Mouse (Mus musculus): Measurements from ENCODE around the gene Tmem210.
A peak's percentile ranks its signal among the peaks of the same experiment; 100 is the strongest.

Tmem210 gene

DNA sequence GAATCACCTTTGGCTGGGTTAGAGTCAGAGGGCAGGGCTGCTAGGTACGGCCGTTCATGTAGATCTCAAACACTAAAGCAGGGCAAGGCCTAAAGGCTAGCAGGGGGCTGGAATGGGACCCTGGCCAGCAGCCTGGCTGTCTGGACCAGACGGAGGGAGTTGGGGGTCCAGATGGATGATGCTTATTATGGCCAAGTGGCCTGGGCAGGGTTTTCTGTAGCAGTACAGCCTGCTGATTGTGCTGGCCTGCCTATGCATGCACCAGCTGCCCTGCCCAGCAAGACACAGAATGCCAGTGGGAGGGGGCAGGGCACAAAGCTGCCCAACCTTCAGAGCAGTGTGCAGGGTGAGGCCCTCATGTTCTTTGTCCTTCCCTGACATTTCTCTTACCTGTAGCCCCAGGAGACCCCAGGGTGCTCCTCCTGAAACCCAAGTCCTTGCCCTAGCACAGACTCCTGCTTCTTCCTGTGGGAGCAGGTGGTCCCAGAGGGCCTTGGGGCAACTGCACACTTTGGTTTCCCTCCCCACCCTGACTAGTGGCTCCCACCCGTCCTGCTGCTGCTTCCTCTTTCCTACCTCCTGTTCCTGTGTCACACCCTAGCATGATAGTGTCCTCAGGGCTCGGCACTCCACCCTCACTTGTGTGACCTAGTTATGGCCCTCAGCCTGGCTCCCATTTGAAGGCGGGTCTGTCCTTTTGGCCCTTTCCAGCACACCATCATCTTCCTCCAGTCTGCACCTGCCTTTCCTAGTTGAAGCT is 21.9 kb upstream of the Tmem210 start:
- DNase-seq = peak; percentile 98 to 99

DNA sequence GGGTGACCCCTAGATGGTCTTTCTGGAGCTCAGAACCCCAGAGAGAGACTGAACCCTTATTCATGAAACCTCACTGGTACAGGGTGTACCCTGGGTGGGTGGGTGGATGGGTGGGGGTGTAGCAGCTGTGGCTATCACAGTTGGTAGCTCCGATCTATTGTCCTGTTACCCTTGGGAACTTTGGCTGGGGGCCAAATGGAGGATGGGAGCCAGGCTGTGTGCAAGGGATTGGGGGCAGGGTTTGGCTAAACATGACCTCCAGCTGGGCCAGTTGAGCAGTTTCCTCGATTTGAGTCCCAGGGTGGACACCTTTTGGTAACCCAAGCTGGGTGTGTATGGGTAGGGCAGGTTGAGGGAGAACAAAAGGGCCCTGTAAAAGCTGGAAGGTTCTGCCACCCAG is 21.2 kb upstream of the Tmem210 start:
- peak; percentile 90 to 93 for DNase-seq

DNA sequence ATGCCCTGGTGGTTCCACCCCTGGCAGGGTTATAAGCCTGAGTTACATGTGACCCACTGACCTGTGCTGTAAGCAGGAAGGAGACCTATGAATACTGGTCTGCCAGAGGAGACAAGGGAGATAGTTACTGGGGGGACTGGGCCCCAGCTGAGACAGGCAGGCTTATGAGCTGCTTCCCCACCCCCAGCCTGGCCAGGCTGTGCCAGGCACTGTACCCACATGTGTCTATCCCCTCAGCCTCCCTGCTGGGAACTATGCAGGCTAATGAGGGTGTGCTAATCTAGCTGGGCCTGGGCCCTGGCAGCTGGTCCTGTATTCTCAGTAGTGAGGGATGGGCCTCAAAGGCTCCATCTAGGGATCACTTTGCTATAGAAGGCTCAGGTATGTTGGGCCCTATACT is 20.7 kb upstream of the Tmem210 start:
- DNase-seq = peak; percentile 75 to 76

DNA sequence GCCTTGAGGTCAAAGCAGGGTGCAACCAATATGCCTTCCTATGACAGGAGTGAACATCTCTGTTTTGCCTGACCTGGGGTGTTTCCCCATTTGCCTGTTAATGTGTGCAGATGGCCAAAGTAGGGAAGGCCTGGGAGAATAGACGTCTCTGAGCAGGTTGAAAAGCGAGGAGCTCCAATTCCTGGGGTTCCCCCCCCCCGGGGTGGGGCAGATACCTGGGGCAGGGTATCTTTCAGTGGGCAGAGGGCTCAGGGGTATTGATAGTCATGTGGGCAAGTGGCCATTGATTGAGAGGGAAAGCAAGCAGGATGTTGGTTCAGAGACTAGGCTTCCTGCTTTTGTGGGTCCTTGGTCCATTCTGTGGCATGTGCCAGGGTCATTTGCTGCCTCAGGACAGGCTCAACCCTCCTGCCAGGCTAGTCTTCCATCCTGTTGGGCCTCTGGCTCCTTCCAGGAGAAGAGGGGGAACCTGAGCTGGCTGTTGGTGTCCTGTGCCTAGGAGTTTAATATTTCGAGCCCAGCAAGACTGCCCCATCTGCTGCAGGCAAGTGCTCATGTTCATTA is 20.1 kb upstream of the Tmem210 start:
- peak; percentile 54 to 60 for DNase-seq

DNA sequence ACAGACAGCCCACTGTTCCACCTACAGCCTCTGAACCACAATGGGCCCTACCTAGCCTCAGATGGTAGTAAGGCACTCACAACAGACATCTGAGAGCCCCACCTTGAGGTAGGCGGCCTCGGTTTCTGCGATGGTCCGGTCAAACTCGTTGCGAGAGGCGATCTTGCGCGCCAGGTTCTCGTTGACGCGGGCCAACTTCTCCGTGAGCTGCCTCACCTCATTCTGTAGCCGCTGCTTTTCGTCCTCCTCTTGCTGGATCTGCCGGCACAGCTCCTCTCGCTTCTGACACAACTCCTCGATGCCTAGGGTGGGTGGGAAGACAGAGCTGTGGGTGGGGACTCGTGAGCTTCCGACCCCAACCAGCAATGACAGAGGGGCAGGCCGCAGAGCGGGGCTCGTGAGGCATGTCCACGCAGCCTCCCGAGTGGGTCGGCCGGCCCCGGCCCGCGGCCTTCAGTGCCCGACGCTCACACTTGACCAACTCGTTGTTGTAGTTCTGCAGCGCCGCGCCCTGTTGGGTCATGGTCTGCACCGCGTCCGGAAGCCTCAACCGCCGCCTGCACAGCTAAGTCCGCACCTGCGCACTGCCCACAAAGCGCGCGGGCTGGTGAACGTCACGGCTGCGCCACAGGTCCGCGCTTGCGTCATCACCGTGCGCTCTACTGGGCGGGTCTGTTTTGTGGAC is 16.0 kb upstream of the Tmem210 start, which contains the start of the genes Ssna1 and Anapc2:
Gene Ssna1 (minus strand): TSS at position 612 of the 685 bp plus-strand sequence.
Gene Anapc2 (plus strand): TSS at position 652 of the 685 bp plus-strand sequence.
- DNase-seq = peak; percentile 98 to 99

DNA sequence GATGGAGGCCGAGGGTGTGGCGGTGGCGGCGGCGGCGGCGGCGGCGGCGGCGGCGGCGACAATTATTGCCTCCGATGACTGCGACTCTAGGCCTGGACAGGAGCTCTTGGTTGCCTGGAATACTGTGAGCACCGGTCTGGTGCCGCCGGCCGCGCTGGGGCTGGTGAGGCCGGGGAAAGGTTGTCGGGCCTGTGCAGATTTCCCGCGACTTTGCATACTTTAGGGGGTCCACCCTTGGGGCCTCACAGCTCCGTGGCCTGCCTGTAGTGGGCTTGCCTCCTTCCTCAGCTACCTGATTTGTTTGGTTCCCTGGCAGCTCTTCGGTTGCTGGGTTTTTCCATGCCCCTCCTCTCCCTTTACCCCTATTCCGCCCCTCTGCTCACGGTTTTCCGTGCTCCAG is 15.4 kb upstream of the Tmem210 start:
- no peak for DNase-seq

DNA sequence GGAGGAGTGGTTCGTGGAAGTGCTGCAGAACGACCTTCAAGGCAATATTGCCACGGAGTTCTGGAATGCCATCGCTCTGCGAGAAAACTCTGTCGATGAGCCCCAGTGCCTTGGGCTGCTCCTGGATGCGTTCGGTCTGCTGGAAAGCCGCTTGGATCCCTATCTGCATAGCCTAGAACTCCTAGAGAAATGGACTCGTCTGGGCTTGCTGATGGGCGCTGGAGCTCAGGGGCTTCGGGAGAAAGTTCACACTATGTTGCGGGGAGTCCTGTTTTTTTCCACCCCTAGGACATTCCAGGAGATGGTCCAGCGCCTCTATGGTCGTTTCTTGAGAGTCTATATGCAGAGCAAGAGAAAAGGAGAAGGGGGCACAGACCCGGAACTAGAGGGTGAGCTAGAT is 14.9 kb upstream of the Tmem210 start:
- DNase-seq = no peak

DNA sequence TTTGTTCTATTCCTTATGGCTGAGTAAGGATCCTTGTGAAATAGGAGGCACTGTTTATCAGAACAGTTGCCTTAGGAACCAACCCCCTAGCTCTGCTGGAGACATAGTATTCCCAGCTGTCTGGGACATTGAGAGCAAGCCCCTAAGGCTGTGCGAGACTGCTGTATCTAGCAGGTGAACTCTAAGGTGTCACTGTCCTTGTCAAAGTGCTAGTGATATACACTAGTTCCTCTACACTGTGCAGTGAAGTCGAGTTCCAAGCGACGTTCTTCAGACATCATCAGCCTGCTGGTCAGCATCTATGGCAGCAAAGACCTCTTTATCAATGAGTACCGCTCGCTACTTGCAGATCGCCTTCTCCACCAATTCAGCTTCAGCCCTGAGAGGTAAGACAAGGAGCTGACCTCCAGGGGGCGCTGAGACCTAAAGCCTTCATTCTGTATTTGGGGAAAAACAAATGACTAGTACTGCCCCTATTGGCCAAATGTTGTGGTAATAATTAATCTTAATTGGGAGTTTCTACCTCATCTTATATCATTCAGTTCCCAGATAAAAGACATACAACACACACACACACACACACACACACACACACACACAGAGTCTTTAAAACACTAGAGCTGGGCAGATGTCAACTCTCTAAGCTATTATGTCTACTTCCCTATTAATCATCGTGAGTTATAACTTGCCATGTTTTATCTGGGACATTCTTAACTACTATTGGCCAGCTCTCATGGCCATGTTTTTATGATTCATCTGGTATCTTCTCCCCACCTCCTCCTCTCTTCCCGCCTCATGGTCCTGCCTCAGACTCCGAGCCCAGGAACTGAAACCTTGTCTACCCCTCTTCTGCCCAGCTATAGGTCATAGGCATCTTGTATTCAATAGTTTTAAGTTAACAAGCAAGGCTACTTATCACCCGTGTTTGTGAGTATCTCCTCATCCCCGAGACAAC is 8.7 kb upstream of the Tmem210 start:
- peak; percentile 93 to 97 for DNase-seq

DNA sequence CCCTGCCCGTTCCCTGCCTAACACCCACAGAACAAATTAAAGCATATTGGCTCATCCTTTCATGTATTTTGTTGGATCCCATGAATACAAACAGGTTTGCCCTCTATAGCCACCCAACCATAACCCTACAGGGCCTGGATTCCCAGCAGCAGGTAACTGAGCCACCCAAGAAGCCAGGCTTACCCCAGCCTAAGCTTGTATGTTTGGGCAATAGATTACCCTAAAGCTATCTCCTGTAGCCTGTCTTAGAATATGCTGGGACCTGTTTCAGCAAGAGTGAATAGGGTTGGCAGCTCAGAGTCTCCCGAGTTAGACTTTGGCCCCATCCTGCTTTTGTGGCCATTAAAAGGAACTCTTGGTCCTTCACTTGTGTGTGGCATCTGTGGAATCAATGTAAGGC is 2.4 kb upstream of the Tmem210 start:
- DNase-seq = no peak

DNA sequence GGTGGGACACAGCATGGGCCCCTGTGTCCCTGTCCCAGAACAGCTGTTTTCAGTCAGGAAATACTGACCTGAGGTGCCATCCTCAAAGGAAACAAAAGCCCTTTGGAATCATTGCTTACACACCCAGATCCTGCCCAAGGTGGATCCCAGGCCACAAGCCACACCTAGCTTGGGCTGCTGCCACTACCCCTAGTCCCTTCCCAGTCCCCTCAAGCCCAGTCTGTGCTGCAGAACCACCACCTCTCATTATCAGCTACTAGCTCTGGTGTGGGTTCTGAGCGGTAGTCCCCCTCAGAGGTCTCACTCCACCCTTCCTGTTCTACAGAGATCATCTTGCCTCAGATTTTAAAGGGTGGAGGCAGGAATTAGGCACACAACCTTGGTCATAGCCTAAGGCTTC is 1.6 kb upstream of the Tmem210 start:
- DNase-seq = peak; percentile 45 to 52

DNA sequence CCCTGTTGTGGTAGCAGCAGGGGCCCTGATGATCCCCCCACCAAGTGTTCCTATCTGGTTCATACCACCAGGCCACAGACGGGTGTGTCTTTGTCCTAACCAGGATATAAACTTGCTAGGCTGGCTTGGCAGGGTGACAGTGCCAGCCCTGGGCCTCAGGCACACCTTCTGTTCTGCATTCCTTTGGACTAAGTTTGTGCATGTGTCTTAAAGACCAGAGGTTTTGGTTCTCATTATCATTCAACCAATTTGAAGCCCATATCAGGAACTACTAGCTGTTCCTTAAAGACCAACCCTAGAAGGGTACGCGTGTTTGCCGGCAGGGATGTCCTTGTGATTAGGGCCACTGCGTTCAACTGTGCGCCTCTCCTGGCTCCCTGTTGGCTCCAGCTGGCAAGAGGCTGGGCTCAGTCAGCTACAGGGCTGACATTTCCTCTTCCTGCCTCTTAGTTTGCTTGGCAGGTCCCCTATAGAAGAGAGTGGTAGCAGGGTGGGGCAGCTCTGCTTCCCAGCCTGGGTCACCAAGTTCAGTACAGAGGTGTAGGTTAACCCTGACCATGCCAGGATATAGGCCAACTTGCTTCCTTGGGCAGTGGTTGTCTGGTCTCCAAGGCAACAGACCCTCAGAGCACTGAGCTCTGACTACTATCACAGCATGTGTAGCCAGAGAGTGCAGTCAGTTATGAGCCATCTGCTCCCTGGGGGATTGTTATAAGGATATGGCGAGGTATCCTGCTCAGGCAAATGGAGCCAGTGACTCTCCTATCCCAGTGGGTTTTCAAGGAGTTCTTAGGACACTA is 908 bp upstream of the Tmem210 start:
- DNase-seq = peak; percentile 69 to 74

DNA sequence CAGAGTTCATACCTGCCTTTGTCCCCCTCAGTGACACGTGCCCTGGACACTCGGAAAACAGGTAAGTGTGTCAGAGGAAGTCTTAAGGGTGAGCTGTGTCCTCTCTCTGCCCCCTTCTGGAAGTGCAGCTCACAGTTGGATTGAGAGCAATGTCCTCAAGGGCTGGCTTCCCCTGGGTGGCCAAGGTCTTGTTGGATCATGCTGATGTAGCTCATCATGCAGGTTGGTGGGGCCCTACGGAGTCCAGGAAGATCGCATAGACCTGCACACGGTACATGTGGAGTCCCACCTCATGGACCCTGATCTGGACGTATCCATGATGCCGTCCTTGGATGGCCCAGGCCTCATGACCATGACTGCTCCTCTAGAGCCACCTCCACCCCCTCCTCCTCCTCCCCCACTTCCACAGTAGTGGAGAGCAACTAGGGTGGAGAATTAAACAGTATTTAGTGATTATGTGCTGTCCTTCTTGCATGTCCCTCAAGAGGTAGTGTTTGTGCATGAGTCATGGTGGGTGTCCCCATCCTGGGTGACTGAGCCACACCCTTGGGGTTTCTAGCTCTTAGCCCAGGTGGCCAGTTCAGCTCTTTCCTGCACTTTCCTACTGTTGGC is 895 bp downstream of the Tmem210 start:
- DNase-seq = peak in 1 of 2 experiments; percentile 47

DNA sequence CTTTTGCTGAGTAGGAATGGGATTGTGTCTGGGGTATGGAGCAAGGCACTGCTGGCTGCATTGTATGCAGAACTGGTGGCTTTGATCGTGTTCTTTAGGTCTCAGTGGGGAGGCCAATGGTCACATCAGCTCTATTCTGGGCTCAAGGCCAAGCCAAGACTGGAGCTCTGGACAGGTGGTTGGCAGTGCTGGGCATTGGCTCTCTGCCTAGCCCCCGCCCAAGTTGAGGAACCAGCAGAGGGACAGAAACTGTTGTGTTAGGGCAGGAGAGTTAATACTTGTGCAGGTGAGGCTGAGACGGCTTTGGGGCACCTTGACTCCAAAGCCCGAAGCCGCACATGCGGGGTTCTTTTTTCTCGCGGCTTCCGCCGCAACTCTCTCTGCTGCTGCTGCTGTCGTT is 1.7 kb downstream of the Tmem210 start, which contains the start of gene Lrrc26:
Gene Lrrc26 (plus strand): TSS at position 265 of the 400 bp plus-strand sequence.
- peak; percentile 87 for DNase-seq

DNA sequence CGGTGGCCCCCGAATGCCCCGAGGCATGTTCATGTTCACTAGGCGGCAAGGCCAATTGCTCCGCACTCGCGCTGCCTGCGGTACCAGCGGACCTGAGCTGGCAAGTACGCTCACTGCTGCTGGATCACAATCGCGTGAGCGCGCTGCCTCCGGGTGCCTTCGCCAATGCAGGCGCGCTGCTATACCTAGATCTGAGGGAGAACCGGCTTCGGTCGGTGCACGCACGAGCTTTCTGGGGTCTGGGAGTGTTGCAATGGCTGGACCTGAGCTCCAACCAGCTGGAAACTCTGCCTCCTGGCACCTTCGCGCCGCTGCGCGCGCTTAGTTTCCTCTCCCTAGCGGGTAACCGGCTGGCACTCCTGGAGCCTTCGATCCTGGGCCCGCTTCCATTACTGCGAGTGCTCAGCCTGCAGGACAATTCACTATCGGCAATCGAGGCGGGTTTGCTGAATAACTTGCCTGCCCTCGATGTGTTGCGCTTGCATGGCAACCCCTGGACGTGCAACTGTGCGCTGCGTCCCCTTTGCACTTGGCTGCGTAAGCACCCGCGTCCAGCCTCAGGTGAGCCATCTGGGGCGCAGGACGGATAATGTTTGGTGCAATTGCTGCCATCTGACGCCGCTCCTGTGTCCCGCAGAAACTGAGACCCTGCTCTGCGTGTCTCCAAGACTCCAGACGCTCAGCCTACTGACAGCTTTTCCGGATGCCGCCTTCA is 2.3 kb downstream of the Tmem210 start:
- peak; percentile 77 to 84 for DNase-seq

DNA sequence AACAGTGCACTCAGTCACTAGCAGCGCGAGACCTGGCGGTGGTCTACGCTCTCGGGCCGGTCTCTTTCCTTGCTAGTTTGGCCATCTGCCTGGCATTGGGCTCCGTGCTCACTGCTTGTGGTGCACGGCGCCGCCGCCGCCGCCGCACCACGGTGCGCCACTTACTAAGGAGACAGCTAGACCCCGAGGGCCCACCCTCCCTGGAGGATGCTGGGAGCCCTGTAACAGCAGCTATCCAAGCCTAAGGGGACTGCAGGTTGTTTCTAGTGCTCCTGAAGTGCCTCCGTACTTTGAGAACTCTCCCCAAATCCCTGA is 2.8 kb downstream of the Tmem210 start:
- peak in 1 of 2 experiments; percentile 85 for DNase-seq

DNA sequence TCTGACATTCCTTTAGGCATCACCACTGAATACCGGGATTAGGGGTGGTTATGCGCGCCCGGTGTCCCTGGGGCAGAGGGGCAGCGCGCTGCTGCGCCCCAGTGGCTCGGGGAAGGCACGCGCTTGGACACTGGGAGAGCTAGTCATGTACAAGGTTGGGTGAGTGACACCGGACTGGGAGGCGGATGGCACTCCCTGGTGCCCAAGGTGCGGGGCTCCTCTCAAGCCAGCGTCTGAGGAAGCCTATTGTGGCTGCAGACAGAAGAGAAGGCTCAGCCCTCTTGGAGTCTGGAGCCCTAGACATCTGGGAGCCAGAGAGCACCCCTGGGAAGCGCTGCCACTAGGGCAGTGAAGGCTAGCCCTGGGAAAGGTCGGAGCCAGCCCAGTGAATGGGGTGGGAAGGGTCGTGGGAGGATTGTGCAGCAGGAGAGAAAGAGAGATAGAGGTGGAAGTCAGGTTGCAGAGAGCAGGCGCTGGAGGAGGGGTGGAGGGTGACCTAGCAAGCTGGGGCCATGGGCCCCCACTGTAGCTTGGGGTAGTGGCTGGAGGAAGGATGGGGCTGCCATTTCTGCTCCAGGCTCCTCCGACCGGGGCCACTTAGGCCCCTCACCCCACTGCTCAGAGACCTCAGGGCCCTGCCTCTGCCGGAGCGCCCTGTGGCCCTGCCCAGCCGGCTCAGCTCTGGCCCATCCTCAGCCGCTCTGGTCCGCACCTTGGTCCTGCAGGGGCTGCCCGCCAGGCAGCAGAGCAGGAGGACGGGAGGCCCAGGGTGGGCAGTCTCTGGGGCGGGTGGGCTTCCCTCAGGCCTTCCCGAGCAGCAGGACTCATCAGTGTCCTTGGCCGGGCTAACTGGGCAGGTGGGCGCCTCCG is 3.5 kb downstream of the Tmem210 start:
- peak in 1 of 2 experiments; percentile 52 for DNase-seq

DNA sequence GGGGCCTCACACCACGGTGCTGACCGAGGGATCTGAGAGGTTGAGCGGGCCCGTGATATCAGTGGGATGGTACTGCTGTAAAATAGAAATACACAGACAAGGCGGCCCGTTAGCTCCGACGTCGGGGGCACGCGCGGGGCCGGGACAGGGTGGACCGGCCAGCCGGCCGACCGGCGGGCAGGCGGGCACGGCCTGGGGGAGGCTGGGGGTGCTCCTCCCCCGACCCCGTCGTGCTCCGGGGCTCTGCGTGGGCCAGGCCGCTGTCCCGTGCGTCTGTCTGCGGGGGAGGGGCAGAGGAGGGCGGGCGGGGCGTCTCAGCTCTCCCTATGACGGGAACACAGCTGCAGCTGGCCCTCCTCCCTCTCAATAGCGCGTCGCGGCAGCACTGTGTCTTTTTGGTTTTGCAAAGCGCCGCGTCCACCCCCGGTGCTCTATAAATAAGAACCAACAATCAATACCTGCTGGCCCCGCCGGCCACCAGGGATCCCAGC is 4.2 kb downstream of the Tmem210 start:
- no peak for DNase-seq

DNA sequence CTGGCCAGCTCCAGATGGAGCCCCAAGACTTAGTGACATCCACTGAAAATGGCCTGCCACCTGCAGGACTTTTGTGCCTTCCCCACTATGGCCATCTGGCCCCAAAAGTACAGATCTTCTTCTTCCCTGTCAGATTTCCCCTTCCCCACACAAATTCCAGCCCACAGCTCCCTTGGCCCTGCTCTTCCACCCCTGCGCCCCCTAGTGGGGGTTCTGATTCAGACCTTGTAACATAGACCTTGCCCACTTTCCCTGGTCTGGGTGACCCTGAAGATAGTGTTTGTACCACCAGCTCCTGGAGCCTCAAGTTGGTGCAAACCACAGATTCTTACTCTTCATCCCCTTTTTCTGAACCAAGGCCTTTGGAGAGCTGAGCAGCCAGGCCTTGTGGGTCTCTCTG is 4.9 kb downstream of the Tmem210 start:
- peak; percentile 91 to 96 for DNase-seq

DNA sequence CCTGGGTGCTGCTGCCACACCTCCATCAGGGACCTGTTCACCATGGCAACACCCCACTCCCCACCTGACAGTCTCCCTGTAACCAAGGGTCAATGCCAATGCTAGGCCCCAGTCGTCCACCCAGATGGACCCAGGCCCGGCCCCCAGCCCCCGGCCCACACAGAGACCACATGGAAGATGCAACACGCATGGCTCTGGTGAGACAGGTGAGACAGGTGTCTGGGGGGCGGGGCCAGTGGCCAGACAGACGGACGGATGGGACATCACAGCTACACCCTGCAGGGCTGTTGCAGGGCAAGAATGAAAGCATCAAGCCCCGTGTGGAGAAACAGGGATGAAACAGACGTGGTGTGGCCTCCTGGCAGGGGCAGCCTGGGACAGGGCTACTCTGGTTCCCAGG is 5.8 kb downstream of the Tmem210 start:
- no peak for DNase-seq
